Mouse (Mus musculus): Measurements from ENCODE around the gene Dut. TPM values are rescaled to one million over a fixed set of nuclear protein-coding genes. Genes with fewer than 3 reads are reported as not detected.

Dut gene
- 154 and 160 TPM in 2 replicates for polyA plus RNA-seq (2016; fragmentation: Nextera tagmentation; extraction: Ambion mirVana)

DNA sequence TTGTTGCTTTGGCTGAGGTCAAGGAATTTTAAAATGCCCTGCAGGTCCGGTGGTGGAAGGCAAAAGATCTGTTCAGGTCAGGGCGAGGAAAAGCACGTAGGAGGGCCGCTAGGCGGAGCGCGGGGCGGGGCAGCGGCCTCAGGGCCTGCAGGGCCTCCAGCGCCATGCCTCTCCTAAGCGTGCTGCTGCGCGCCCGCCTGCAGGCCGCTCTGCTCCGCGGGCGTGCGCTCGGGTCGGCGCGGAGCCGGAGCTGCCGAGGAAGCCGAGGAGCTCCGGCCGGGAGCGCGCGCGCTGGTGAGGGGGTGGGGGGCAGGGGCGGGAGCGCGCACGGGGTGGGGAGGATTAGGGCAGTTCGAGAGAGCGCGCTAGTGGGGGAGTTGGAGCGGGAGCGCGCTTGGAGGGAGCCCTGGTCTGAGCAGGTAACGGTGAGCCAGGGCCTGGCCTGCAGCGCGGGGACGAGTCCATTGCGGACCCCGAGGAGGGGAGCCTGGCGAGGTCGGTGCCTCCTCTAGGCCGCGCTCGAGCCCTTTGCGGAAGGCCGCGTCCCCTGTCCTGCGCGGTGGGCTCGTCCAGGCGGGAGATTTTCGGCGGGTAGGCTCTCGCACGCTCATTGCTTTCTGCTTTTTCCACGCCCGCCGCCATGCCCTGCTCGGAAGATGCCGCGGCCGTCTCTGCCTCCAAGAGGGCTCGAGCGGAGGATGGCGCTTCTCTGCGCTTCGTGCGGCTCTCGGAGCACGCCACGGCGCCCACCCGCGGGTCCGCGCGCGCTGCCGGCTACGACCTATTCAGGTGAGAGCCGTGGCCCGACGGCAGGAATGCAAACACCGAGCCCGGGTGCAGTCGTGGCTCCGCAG lies at the start of gene Dut:
Gene Dut, plus strand, starts transcription at position 83 of the 854 bp plus-strand sequence.
- H3K36me3 ChIP-seq = peaks cover 15% of the 10 kb centered on the region; the same call in 1 of the 2 replicates
- H3K4me1 ChIP-seq = peaks cover 19% of the 10 kb centered on the region
- H3K4me2 ChIP-seq (replicated peaks) = peak within 1 kb of the TSS; percentile 76
- under 1% methylated on average over 93 of the region's 96 CpGs for WGBS
- H3K27ac ChIP-seq (replicated peaks) = peak within 1 kb of the TSS; percentile 86
- H3K9me3 ChIP-seq = no peaks in the 10 kb centered on the region
- H3K4me3 ChIP-seq = peak within 1 kb of the TSS; percentile 76
- H3K9ac ChIP-seq (replicated peaks) = peak within 1 kb of the TSS; percentile 86
- ATAC-seq (ENCODE audit: low FRiP score, low read depth) = peak; percentile 100
- no peaks in the 10 kb centered on the region for H3K27me3 ChIP-seq

DNA sequence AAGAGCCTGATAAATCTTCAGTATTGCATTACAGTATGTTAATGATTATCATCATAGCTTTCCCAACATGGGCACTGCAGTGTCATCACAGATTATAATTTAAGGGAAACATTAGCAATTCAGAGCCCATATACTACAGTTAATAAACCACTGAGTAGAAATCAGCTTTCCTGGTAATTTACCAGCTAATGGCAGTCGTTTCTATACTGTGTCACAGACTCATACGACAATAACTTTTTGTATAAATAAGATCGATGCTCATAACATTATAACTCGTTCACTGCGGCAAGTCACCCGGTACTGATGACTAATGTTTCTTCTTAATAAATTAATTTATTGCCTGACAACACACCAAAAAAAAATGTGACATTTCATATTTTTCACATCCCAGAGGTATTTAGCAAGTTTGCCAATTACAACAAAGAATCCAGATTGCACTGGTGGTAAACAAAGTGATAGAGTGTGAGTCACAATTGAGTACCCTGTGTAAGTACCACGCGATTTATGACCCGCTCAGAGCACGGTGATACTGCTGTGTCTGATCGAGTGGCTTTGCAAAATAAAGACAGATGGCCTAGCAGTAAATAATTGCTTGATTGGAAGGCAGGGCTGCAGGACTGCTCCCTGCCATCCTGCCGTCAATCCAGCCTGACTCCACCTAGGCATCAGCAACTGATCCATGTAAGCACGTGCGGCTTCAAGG lies 37.9 kb upstream of the Dut start:
- Histone ChIP-seq H3K27ac (replicated peaks) (no peak overlapping the region), H3K36me3 (no peaks in the 10 kb centered on the region), H3K4me3 (no peak overlapping the region), H3K9me3 (no peaks in the 10 kb centered on the region), H3K4me2 (replicated peaks) (no peak overlapping the region), H3K27me3 (no peaks in the 10 kb centered on the region), H3K9ac (replicated peaks) (no peak overlapping the region), H3K4me1 (no peaks in the 10 kb centered on the region)
- no peak for ATAC-seq (ENCODE audit: low FRiP score, low read depth)
- WGBS = 80% methylated on average over 14 of the region's 14 CpGs

DNA sequence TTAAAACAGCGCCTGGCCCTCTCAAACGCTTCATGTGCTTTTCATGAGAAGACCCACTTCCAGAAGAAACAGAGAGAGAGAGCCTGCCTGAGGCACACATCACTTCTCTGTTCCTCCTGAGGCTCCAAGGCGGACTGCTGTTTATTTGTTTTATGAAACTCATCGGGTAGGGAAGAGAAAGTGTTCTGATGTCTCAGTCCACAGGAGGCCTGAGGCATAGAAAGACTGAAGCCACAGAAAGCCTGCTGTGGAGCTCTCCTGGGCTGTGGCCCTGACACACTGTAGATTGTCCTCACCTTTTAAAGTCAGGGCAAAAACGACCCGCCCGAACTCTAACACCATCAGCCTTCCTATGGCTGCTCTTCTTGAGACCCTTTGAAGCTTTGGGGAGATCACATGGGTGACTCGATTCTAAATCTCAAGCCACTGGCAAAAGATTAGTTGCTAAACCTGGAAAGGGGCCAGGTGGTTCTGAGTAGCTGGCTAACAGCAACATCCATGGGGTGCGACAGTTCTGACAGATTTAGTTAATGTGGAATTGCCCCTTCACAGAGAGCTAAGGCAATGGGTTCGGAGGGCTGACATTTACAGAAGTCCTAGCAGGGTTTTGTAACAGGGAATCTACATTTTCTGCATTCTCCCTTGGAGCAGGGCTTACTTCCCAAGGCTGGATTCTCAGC lies 35.0 kb upstream of the Dut start:
- WGBS = 70% methylated on average over 10 of the region's 10 CpGs
- Histone ChIP-seq H3K9ac (replicated peaks) (no peak overlapping the region), H3K4me2 (replicated peaks) (no peak overlapping the region), H3K27ac (replicated peaks) (no peak overlapping the region), H3K9me3 (no peaks in the 10 kb centered on the region), H3K27me3 (no peaks in the 10 kb centered on the region), H3K4me1 (no peaks in the 10 kb centered on the region), H3K4me3 (no peak overlapping the region), H3K36me3 (no peaks in the 10 kb centered on the region)
- no peak for ATAC-seq (ENCODE audit: low FRiP score, low read depth)

DNA sequence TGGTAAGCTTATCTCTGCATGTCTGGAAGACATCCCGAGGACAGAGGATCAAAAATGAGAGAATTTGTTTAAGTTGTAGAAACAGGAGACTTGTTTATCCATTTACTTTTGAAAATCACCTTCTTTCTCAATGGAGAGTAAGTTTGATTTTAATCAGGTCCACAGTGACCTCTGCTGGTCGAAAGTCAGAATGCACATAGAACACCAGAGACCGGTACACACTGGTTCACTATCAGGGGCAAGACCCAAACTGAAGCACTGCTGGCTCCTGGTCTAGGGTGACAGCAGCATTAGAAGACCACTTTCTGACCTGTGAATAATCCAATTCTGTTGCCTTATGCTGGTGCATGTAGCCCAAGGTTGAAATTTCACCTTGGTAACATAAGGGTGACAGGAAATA lies 32.4 kb upstream of the Dut start:
- H3K36me3 ChIP-seq = no peaks in the 10 kb centered on the region
- no peak overlapping the region for H3K4me3 ChIP-seq
- H3K27me3 ChIP-seq = no peaks in the 10 kb centered on the region
- ATAC-seq (ENCODE audit: low FRiP score, low read depth) = peak; percentile 49; the same call in 1 of the 2 replicates
- H3K9ac ChIP-seq (replicated peaks) = no peak overlapping the region
- H3K4me1 ChIP-seq = no peaks in the 10 kb centered on the region
- H3K9me3 ChIP-seq = no peaks in the 10 kb centered on the region
- WGBS = 4% methylated on average over 3 of the region's 3 CpGs
- H3K27ac ChIP-seq (replicated peaks) = no peak overlapping the region
- no peak overlapping the region for H3K4me2 ChIP-seq (replicated peaks)

DNA sequence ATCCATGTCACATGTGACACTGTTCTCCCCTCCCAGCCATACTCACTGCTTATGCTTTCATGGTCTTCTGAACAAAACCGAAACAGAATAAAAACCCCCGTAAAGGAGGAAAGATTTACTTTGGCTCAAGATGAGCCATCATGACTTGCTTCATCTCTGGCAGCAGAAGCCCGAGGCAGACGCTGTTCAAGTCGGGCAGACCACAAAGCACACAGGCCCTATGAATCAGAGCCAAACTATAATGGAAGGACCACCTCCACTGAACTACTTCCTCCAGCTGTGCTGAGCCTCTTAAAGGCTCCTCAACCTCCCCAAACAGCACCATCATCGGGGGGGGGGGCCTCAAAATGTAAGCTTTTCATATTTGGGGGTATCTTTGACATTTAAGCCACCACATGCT lies 29.7 kb upstream of the Dut start:
- Histone ChIP-seq H3K9me3 (no peaks in the 10 kb centered on the region), H3K4me2 (replicated peaks) (no peak overlapping the region), H3K36me3 (no peaks in the 10 kb centered on the region), H3K27ac (replicated peaks) (no peak overlapping the region), H3K4me1 (no peaks in the 10 kb centered on the region), H3K9ac (replicated peaks) (no peak overlapping the region), H3K27me3 (no peaks in the 10 kb centered on the region), H3K4me3 (no peak overlapping the region)
- ATAC-seq (ENCODE audit: low FRiP score, low read depth) = no peak
- WGBS = 78% methylated on average over 6 of the region's 6 CpGs

DNA sequence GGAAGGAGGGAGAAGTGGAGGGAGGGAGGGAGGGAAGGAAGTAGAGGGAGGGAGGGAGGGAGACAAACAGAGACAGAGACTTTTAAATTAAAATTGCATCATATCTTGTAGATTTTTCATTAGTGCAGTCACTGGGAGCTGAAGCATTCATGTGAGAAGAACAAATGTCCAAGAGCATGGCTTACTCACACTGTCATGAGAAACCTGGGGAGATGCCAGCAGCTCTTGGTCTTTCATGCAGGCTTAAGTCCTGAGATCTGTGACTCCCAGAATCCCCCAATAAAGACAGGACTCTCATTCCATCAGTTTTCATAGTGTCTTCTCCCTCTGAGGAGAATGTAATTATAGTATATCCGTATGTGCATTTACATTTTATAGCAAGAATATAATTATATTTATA lies 28.4 kb upstream of the Dut start:
- 82% methylated on average over 1 of the region's 1 CpGs for WGBS
- no peak for ATAC-seq (ENCODE audit: low FRiP score, low read depth)

DNA sequence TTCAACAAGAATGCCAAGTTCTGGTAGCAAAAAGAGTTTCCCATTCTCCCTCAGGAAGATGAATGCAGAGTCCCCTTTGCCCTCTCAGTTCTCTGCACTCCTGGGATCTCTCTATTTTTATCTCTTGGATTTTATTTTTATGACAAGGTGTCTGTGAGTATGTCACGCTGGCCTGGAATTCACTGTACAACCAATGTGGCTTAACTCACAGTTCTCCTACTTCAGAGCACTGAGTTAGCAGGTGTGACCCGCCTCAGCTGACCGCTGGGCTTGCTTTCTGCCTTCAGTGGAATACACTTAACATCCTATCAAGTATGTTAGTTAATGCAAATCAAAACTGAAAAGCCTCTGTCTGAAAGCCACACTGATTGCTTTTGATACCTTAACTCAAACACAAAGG lies 27.7 kb upstream of the Dut start:
- Histone ChIP-seq H3K4me1 (no peaks in the 10 kb centered on the region), H3K36me3 (no peaks in the 10 kb centered on the region), H3K9ac (replicated peaks) (no peak overlapping the region), H3K27me3 (no peaks in the 10 kb centered on the region), H3K27ac (replicated peaks) (no peak overlapping the region), H3K4me3 (no peak overlapping the region), H3K4me2 (replicated peaks) (no peak overlapping the region), H3K9me3 (no peaks in the 10 kb centered on the region)
- ATAC-seq (ENCODE audit: low FRiP score, low read depth) = no peak
- WGBS = 83% methylated on average over 3 of the region's 3 CpGs

More for the DNA sequence above, 28.4 kb upstream of the Dut start:
- Histone ChIP-seq H3K4me3 (no peak overlapping the region), H3K4me2 (replicated peaks) (no peak overlapping the region), H3K27ac (replicated peaks) (no peak overlapping the region), H3K36me3 (no peaks in the 10 kb centered on the region), H3K4me1 (no peaks in the 10 kb centered on the region), H3K27me3 (no peaks in the 10 kb centered on the region), H3K9ac (replicated peaks) (no peak overlapping the region), H3K9me3 (no peaks in the 10 kb centered on the region)

DNA sequence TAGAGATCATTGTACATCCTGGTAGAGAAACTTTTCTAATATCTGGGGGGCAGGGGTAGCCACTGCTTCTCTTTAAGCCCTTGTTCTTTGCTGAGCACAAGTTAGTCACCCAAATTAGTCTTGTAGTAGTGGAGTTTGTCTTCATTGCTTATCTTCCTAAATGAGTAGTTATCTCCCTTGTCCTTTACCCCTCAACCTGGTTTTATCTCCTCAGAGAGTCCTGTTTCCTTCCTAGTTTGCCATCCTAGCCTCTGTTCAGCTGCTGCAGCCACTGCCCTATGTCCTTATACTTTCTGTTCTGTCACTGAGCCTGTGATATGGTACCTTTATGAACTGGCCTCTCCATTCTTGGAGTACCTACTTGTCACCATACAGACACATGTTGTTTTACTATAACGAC lies 25.3 kb upstream of the Dut start:
- no peaks in the 10 kb centered on the region for H3K9me3 ChIP-seq
- no peak overlapping the region for H3K4me3 ChIP-seq
- no peak overlapping the region for H3K9ac ChIP-seq (replicated peaks)
- no peaks in the 10 kb centered on the region for H3K27me3 ChIP-seq
- no peak for ATAC-seq (ENCODE audit: low FRiP score, low read depth)
- H3K4me1 ChIP-seq = no peaks in the 10 kb centered on the region
- H3K27ac ChIP-seq (replicated peaks) = no peak overlapping the region
- WGBS = 87% methylated on average over 1 of the region's 1 CpGs
- H3K36me3 ChIP-seq = no peaks in the 10 kb centered on the region
- H3K4me2 ChIP-seq (replicated peaks) = no peak overlapping the region

DNA sequence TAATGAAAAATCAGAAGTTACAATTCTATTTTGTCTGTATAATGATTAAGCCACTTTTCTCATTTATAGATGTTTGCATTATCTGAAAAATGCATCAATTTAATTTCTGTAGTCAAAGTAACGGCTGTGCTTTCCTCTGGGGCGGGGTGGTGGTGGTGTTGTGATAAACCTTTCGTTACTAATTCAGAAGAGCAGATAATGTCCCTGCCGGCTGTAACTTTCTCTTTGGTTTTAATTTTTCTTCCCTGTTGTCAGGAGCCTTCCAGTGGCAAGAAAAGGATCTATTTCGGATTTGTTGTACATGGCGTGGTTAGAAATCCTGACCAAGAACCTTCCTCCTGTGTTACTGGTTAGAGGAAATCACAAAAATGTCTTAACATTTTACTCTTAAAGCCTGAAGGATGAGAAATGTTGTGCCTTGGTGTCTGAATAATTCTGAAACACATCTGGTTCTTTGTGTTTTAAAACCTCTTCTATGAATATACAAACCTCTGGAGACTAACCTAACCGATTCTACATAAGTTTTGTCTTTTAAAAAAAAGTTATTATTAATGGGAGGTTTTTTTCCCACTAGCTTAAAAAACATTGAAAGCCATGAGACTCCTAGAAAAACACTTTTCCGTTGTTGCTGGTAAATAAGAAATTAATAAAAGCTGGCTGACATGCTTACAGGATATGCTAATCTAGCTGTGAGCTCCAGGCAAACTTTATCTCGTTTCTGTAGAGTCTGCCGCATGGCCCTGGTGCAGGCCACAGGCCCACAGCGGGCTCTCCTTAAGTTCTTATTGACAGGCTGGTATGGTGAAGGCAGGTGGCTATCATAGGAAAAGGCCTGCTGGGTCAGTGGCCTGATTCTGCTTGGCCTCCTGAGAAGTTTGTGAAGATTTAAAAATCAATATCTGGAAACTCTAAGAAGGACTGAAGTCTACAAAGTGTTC lies 18.2 kb upstream of the Dut start:
- H3K27me3 ChIP-seq = no peaks in the 10 kb centered on the region
- WGBS = 88% methylated on average over 11 of the region's 11 CpGs

DNA sequence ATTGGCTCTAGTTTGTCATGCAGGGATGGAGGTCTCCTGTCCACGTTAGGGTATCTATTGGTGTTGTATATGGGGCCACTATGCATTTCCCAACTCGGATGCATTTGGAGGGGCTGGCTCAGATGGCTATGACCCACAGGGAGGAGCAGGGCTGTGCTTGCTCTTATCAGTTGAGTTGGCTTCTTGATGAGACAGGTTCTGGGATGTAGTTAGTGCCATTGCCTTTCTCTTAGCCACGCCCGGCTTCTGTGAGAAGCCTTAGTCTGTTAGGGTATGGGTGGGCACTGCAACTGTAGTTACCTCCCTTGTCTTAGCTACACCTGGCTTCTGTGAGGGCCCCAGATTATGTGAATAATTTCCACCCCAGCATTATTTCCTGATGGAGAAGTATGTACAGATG lies 14.8 kb upstream of the Dut start:
- Histone ChIP-seq H3K4me3 (no peak overlapping the region), H3K4me2 (replicated peaks) (no peak overlapping the region), H3K36me3 (no peaks in the 10 kb centered on the region), H3K9ac (replicated peaks) (no peak overlapping the region), H3K9me3 (no peaks in the 10 kb centered on the region), H3K27me3 (no peaks in the 10 kb centered on the region), H3K4me1 (no peaks in the 10 kb centered on the region), H3K27ac (replicated peaks) (no peak overlapping the region)
- 87% methylated on average over 4 of the region's 4 CpGs for WGBS
- ATAC-seq (ENCODE audit: low FRiP score, low read depth) = no peak

More for the DNA sequence above, 18.2 kb upstream of the Dut start:
- Histone ChIP-seq H3K36me3 (no peaks in the 10 kb centered on the region), H3K9me3 (no peaks in the 10 kb centered on the region), H3K9ac (replicated peaks) (no peak overlapping the region), H3K4me3 (no peak overlapping the region), H3K4me1 (no peaks in the 10 kb centered on the region), H3K27ac (replicated peaks) (no peak overlapping the region), H3K4me2 (replicated peaks) (no peak overlapping the region)
- ATAC-seq (ENCODE audit: low FRiP score, low read depth) = no peak

DNA sequence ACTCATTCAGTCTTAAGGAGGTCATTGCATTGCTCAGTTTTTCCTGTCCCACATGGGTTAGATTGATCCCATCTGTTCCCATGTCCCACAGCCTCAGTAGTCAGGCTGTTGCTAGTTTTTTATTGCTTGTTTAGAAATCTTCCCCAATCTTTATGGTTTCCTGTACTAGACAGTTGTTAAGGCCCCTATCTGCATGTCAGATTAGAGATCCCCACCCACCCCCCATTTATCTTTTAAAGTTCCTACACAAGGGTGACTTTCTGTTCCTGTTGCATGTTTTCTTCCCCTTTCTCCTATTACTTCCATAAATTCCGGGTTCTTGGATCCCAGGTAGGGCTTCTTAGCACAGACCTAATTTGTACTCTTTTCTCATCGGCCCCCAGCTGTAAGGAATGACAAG lies 13.5 kb upstream of the Dut start:
- Histone ChIP-seq H3K36me3 (no peaks in the 10 kb centered on the region), H3K27ac (replicated peaks) (no peak overlapping the region), H3K4me3 (no peak overlapping the region), H3K9ac (replicated peaks) (no peak overlapping the region), H3K9me3 (no peaks in the 10 kb centered on the region), H3K4me2 (replicated peaks) (no peak overlapping the region), H3K4me1 (no peaks in the 10 kb centered on the region), H3K27me3 (no peaks in the 10 kb centered on the region)
- no peak for ATAC-seq (ENCODE audit: low FRiP score, low read depth)
- WGBS = 80% methylated on average over 2 of the region's 2 CpGs
